Mouse (Mus musculus) forebrain, embryonic 16.5 days (tissue): ENCODE data around the gene Afmid. TPM values are rescaled to one million over a fixed set of nuclear protein-coding genes. Genes with fewer than 3 reads are reported as not detected.
"Not testable (repeated sequence)": the region's sequence is repeated elsewhere in the genome, so short reads cannot be mapped to it uniquely, and the experiment has no call there.

Source experiments
- ATAC-seq: fragments of 200-750 bp; cut with Nextera tagmentation; 2 replicates; pipeline ENCODE4 v1.8.0; 2017; ENCODE audit warnings: mild to moderate bottlenecking, moderate library complexity
- H3K27ac ChIP-seq: fragments of 300-500 bp; sonication (generic); 2 replicates; pipeline ENCODE4 v1.5.1; 2014; ENCODE audit warnings: low read length, control low read depth
- H3K27me3 ChIP-seq: fragments of 300-500 bp; sonication (generic); replicated peaks from 2 replicates; pipeline ENCODE4 v1.6.1; 2014; ENCODE audit warnings: low read length; ENCODE audit not compliant: control insufficient read depth, insufficient read depth
- H3K36me3 ChIP-seq: fragments of 300-500 bp; sonication (generic); 2 replicates; pipeline ENCODE4 v1.6.1; 2014; ENCODE audit not compliant: control insufficient read depth, insufficient read depth
- H3K4me1 ChIP-seq: fragments of 300-500 bp; sonication (generic); replicated peaks from 2 replicates; pipeline ENCODE4 v1.6.1; 2014; ENCODE audit warnings: low read length; ENCODE audit not compliant: control insufficient read depth, insufficient read depth
- H3K4me2 ChIP-seq: fragments of 300-500 bp; sonication (generic); 2 replicates; pipeline ENCODE4 v1.6.1; 2014; ENCODE audit warnings: mild to moderate bottlenecking, low read length, control low read depth
- H3K4me3 ChIP-seq: fragments of 300-500 bp; sonication (generic); replicated peaks from 2 replicates; pipeline ENCODE4 v1.5.1; 2014; ENCODE audit warnings: mild to moderate bottlenecking, low read length, control low read depth
- H3K9ac ChIP-seq: fragments of 300-500 bp; sonication (generic); replicated peaks from 2 replicates; pipeline ENCODE4 v1.6.1; 2014; ENCODE audit warnings: low read depth, low read length, control low read depth
- H3K9me3 ChIP-seq: fragments of 300-500 bp; sonication (generic); 2 replicates; pipeline ENCODE4 v1.6.1; 2016; ENCODE audit warnings: low read length; ENCODE audit not compliant: control insufficient read depth
- WGBS: fragments of 180-500 bp; shearing (Covaris S2); extraction: QIAGEN DNeasy Blood & Tissue Kit; methylation state at CpG from one replicate; pipeline ENCODE4 v1.1.7; 2014; 5-methylcytosine and 5-hydroxymethylcytosine counted together
- polyA plus RNA-seq: library from polyadenylated mRNA; unstranded; fragments of >200 nt; fragmentation: Nextera tagmentation; extraction: Ambion mirVana; gene quantifications from 2 replicates; pipeline ENCODE4 v1.2.1, GENCODE M21; 2015

Gene Afmid
- polyA plus RNA-seq, 1 experiment from 2014 or later: 5.2 TPM

DNA sequence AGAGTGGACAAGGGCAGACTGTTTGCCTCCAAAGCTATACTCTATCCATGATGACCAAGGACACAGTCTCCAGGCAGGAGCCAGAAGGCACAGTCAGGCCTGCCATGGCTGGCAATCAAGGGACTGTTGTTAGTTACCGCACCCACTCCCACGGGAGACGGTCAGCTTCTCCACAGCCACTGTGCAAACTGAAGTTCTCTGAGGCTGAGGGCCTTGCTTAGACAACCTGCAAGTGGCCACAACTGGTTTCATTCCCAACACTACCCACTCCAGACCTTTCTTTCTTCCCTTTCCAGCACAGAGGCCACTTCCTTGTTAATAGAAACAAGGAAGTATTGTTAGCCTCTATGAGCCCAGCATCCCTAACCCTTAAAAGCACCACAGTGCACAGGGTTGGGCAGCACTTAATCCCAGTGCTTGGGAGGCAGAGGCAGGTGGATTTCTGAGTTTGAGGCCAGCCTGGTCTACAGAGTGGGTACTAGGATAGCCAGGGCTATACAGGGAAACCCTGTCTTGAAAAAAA, 22.5 kb upstream of the Afmid start:
- Histone ChIP-seq H3K36me3 (no peaks in the 10 kb centered on the region), H3K9me3 (no peaks in the 10 kb centered on the region), H3K9ac (no peak overlapping the region), H3K27ac (no peak overlapping the region), H3K4me2 (no peak overlapping the region), H3K4me1 (no peaks in the 10 kb centered on the region), H3K27me3 (no peaks in the 10 kb centered on the region), H3K4me3 (no peak overlapping the region)
- WGBS: 91% methylated on average over 3 of the region's 3 CpGs
- no peak for ATAC-seq

DNA sequence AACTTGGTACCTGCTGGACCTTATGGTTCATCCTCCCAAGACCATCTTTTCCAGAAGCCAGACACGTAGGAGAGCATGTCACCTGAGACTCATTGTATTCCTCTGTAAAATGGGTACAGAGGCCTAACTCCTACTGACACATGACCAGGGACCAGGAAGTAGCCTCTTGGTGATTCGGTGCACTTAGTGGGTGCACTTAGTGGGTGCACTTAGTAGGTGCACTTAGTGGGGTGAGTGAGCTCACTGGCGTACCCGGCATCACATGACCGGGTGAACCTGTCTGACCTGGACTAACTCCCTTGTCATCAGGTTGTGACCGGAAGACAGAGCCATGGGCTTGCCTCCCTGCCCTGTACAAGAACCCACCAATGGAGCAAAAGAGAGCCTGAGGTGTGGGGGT, 18.9 kb upstream of the Afmid start:
- no peak for ATAC-seq
- no peak overlapping the region for H3K4me3 ChIP-seq
- no peaks in the 10 kb centered on the region for H3K36me3 ChIP-seq
- no peak overlapping the region for H3K9ac ChIP-seq
- no peaks in the 10 kb centered on the region for H3K9me3 ChIP-seq
- H3K27me3 ChIP-seq: 0 out of 2 replicates have a peak, but pooled peaks cover 6% of the 10 kb centered on the region
- H3K4me1 ChIP-seq: peaks cover 18% of the 10 kb centered on the region
- no peak overlapping the region for H3K27ac ChIP-seq
- 93% methylated on average over 6 of the region's 6 CpGs for WGBS
- no peak overlapping the region for H3K4me2 ChIP-seq

DNA sequence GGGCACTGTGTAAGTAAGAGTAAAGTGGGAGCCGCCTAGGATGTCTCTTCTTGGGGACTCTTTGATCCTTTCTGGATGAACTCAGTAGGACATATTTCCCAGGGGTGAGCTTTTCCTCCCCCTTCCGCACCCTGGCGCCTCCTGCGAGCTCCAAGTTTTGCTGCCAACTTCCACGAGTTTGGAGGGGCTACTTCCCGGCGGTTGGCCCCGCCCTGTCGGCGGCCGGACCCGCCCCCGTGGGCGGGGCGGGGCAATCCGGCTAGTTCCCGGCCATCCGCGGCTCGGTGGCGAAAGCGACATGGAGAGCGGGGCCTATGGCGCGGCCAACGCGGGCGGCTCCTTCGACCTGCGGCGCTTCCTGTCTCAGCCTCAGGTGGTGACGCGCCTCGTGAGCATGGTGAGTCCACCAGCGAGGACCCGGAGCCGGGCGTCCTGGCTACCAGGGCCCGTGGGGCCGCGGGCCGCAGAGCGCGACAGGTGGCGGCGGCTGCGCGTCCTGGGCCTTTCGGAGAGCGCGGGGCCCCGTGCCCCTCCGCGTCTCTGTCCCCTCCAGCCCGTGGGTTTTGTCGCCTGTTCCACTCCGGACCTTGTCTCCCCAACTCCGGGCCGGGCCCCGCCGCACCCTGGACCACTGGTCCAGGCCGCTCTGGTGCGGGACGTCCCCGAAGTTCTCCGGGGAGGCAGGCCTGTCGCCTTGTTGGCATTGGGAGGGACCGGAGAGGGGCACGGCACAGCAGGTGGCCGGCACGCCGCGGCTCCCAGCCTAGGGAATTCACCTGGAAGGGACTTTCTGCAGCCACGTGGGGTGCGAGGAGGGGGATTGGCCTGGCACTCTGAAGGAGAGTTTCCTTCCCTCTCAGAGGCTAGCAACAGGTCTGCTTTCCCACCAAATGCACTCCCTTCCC, 16.1 kb upstream of the Afmid start, which contains the start of the genes Gm20708 and Syngr2:
TSS of gene Gm20708 (plus strand) at position 262 of the 905 bp plus-strand sequence.
TSS of gene Syngr2 (plus strand) at position 262 of the 905 bp plus-strand sequence.
- H3K9ac ChIP-seq: peak within 1 kb of the TSS; percentile 55
- under 1% methylated on average over 73 of the region's 75 CpGs for WGBS
- no peaks in the 10 kb centered on the region for H3K36me3 ChIP-seq
- ATAC-seq: peak; percentile 59
- H3K4me2 ChIP-seq: peak within 1 kb of the TSS; percentile 93
- H3K4me3 ChIP-seq: peak within 1 kb of the TSS; percentile 59
- H3K9me3 ChIP-seq: no peaks in the 10 kb centered on the region
- no peak within 1 kb of the TSS for H3K27ac ChIP-seq
- 0 out of 2 replicates have a peak, but pooled peaks cover 6% of the 10 kb centered on the region for H3K27me3 ChIP-seq
- peaks cover 18% of the 10 kb centered on the region for H3K4me1 ChIP-seq

DNA sequence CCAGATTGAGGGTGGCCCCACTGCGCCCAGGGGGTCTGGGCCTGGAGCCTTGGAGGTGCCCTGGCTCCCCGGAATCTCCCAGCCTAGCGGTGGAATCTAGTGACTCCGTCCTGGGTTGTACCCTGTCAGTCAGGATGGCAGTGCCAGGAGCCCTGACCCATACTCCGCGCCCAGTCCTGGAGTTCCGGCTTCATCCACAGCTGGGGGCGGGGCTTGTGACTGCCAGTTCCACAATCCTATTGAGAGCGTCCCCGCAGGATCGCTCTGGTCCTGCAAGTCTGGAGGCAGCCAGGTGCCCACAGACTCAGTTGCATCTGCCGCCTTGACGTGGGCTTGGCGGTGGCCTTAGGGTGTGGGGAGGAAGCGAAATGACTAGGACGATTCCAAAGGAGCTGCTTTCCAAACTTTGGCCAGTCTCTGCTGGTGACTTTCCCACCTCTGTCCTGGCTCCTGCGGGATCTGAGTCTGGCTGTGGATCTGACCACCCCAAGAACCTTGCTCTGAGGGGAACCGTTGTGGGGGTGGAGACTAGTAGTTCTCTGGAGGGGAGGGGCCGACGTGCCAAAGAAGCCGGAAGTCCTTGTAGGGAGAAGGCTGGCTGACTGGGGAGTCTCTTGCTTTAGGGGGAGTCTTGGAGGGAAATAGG, 15.2 kb upstream of the Afmid start:
- WGBS: under 1% methylated on average over 21 of the region's 21 CpGs
- ATAC-seq: peak; percentile 84
- Histone ChIP-seq H3K27me3 (0 out of 2 replicates have a peak, but pooled peaks cover 6% of the 10 kb centered on the region), H3K9me3 (no peaks in the 10 kb centered on the region), H3K4me1 (peaks cover 18% of the 10 kb centered on the region), H3K9ac (peak overlapping the region; percentile 55), H3K4me3 (peak overlapping the region; percentile 59), H3K27ac (no peak overlapping the region), H3K36me3 (no peaks in the 10 kb centered on the region), H3K4me2 (peak overlapping the region; percentile 93)

DNA sequence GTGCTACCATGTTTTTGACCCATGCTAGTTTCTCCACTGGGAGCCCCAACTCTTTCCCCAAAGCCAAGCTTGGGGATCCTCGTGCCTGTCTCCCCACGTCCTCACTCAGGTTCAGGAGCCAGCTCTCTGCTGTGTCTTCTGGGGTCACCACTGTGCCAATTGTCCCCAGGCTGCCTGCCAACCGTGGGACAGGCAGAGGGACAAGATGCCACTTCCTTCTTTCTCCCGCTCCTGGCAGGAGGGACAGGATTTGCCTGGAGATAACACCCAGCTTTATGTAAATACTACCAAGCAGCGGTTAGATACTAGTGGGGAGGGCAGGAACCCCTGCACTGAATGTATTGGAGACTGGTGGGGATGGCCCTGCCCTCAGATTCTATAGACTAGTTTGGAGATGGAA, 11.9 kb upstream of the Afmid start:
- H3K36me3 ChIP-seq: no peaks in the 10 kb centered on the region
- H3K4me3 ChIP-seq: no peak overlapping the region
- 0 out of 2 replicates have a peak, but pooled peaks cover 6% of the 10 kb centered on the region for H3K27me3 ChIP-seq
- no peak overlapping the region for H3K4me2 ChIP-seq
- no peak overlapping the region for H3K9ac ChIP-seq
- H3K9me3 ChIP-seq: no peaks in the 10 kb centered on the region
- ATAC-seq: no peak
- no peak overlapping the region for H3K27ac ChIP-seq
- WGBS: 69% methylated on average over 5 of the region's 5 CpGs
- peaks cover 18% of the 10 kb centered on the region for H3K4me1 ChIP-seq

DNA sequence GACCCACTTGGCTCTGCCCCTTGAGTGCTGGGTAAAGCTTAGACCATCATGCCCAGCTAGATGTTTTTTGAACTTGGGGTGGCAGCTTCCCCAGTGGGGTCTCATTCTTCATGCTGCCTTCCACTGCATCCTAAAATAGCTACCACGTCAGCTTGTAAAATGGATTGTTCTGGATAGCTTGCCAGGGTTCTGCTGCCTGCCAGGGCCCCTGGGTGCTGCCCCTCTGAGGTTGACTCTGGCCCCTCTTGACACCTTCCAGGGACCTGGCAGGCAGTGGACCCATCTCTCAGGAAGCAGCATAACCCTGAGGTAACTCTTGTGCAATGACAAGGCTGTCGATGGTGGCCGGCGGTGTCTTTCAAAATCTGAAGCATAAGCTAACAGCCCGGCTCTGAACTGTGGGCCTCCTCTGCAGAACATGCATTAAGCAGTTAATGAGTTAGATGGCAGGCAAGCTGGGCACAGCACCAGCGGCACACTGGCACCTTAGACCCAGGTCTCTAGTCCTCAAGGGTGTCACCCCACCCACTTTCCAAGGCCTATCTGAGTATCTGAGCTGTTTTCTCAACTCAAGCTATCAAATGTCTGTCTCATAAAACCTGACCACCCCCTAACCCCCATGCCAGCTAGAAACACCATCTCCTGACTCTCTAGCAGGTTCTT, 10.9 kb upstream of the Afmid start:
- 93% methylated on average over 6 of the region's 6 CpGs for WGBS
- no peak for ATAC-seq
- Histone ChIP-seq H3K36me3 (no peaks in the 10 kb centered on the region), H3K9ac (no peak overlapping the region), H3K27ac (no peak overlapping the region), H3K4me3 (no peak overlapping the region), H3K27me3 (0 out of 2 replicates have a peak, but pooled peaks cover 2% of the 10 kb centered on the region), H3K9me3 (no peaks in the 10 kb centered on the region), H3K4me2 (no peak overlapping the region), H3K4me1 (peaks cover 11% of the 10 kb centered on the region)

DNA sequence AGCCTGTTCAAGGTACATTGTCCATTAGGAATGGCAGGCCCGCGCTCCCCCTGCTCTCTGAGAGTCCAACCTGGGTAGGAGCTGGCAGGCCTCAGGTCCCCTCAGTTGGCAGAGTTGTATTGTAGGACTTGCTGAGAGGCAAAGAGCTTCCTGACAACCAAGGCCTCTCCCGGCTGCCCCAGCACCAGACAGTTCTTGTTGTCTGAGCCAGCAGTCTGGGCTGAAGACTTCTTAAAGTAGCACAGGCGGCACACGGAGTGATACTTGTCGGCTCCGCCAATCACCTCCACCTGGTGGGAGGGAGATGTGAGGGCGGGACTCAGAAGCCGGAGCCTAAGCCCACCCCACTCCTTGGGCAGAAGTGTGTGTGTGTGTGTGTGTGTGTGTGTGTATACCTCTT, 9.9 kb upstream of the Afmid start:
- not testable (repeated sequence) for H3K27ac ChIP-seq, ATAC-seq, H3K4me2 ChIP-seq, H3K4me3 ChIP-seq, H3K4me1 ChIP-seq, H3K27me3 ChIP-seq, H3K9me3 ChIP-seq, H3K36me3 ChIP-seq, H3K9ac ChIP-seq
- 84% methylated on average over 9 of the region's 9 CpGs for WGBS

DNA sequence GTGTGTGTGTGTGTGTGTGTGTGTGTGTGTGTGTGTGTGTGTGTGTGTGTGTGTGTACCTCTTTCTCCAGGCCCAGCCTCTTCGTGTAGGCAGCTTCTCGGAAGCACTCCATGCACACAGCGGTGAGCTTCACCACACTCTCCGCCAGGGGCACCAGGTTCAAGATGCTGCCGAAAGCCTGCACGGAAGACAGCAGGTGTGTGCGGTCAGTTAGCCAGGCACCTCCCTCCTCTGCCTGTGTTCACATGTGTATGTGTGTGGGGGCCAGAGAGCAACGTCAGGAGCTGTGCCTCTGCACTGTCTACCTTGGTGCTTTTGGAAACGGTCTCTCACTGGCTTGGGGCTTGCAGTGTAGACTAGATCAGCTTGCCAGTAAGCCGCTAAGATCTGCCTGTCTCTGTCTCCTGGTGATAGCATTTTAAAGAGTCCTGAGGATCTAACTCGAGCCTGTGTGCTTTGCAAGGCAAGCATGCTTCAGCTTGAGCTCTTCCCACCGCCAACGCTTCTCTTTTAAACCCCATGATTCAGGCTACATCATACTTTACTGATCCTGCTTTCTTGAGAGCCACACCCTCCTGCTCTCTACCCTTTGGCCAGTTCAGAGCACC, 9.2 kb upstream of the Afmid start:
- no peaks in the 10 kb centered on the region for H3K9me3 ChIP-seq
- no peaks in the 10 kb centered on the region; the same call in 1 of the 2 replicates for H3K4me1 ChIP-seq
- no peak overlapping the region for H3K27ac ChIP-seq
- H3K4me2 ChIP-seq: no peak overlapping the region
- ATAC-seq: no peak
- H3K4me3 ChIP-seq: no peak overlapping the region
- no peak overlapping the region for H3K9ac ChIP-seq
- no peaks in the 10 kb centered on the region for H3K36me3 ChIP-seq
- H3K27me3 ChIP-seq: no peaks in the 10 kb centered on the region
- 88% methylated on average over 12 of the region's 13 CpGs for WGBS
